Mouse (Mus musculus) cerebellum, adult 2 months (tissue): ENCODE results near the gene Trim71. TPM values are rescaled to one million over a fixed set of nuclear protein-coding genes. Genes with fewer than 3 reads are reported as not detected.

ENCODE experiments used
- DNase-seq, 2 experiments: peaks; one replicate each; pipeline ENCODE4 v3.0.0; 2021
- H3K27ac ChIP-seq: fragments of 200-500 bp; 2 replicates; pipeline ENCODE4 v1.5.1; 2012; ENCODE audit warnings: low read length, control low read depth, inconsistent platforms; ENCODE audit not compliant: insufficient read depth
- H3K27me3 ChIP-seq: fragments of 200-500 bp; 2 replicates; pipeline ENCODE4 v1.6.1; 2012; ENCODE audit warnings: inconsistent platforms, mild to moderate bottlenecking, low read length, moderate library complexity; ENCODE audit not compliant: control insufficient read depth, insufficient read depth
- H3K4me1 ChIP-seq: fragments of 200-500 bp; 2 replicates; pipeline ENCODE4 v1.6.1; 2011; ENCODE audit warnings: low read length; ENCODE audit not compliant: control insufficient read depth, insufficient read depth
- H3K4me3 ChIP-seq: fragments of 200-500 bp; replicated peaks from 2 replicates; pipeline ENCODE3; 2011; ENCODE audit warnings: mild to moderate bottlenecking, low read depth, low read length, control low read depth; ENCODE audit not compliant: insufficient read depth
- CTCF ChIP-seq: fragments of 200-500 bp; IDR thresholded peaks from 2 replicates; pipeline ENCODE4 v1.5.1; 2011; ENCODE audit warnings: low read depth, mild to moderate bottlenecking, control low read depth, low read length, moderate library complexity, borderline replicate concordance; ENCODE audit not compliant: insufficient read depth
- POLR2A ChIP-seq: fragments of 200-500 bp; IDR thresholded peaks from 2 replicates; pipeline ENCODE4 v1.6.1; 2011; ENCODE audit warnings: low read length, control low read depth, borderline replicate concordance; ENCODE audit not compliant: insufficient read depth
- WGBS: fragments of 180-500 bp; shearing (Covaris S2); methylation state at CpG from one replicate; pipeline ENCODE4 v1.1.7; 2018; 5-methylcytosine and 5-hydroxymethylcytosine counted together
- polyA plus RNA-seq: library from polyadenylated mRNA; depleted of rRNA; stranded (reverse); fragments of >200 nt; gene quantifications from 2 replicates; pipeline ENCODE4 v1.2.3, GENCODE M21; 2012

Trim71 gene
- polyA plus RNA-seq, 1 experiment, result 0.03 TPM

DNA sequence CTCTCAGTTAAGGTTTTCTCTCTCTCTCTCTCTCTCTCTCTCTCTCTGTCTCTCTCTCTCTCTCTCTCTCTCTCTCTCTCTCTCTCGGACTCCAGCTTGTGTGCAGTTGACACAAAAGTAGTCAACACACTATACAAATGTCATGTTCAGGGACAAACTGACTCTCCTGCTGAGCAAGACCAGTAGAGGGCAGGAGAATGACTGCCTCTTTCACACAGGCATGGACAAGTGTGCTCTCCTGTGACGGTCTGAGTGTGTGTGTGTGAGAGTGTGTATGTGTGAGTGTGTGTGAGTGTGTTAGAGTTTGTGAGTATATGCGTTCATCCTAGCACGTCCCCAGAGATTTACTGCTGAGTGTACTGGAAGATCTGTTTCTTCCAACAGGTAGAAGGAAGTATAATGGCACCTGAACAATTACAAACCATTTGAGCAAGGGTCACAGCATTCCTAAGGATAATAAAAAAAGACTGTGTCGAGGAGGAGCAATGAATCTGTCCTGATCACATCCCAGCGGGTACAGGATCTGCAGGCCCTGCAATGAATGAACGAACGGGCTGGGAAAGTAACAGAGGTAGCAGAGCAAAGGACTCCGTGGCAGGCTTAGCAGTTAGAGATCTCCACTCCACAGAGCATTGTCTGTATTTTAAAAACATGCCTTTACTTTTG is 45.2 kb downstream of the Trim71 start:
- Histone ChIP-seq H3K27me3 (no peaks in the 10 kb centered on the region), H3K27ac (no peak overlapping the region), H3K4me1 (no peaks in the 10 kb centered on the region), H3K4me3 (no peak overlapping the region)
- no peak for TF ChIP-seq CTCF
- TF ChIP-seq POLR2A, result no peak
- 68% methylated on average over 9 of the region's 9 CpGs for WGBS
- DNase-seq, result no peak

DNA sequence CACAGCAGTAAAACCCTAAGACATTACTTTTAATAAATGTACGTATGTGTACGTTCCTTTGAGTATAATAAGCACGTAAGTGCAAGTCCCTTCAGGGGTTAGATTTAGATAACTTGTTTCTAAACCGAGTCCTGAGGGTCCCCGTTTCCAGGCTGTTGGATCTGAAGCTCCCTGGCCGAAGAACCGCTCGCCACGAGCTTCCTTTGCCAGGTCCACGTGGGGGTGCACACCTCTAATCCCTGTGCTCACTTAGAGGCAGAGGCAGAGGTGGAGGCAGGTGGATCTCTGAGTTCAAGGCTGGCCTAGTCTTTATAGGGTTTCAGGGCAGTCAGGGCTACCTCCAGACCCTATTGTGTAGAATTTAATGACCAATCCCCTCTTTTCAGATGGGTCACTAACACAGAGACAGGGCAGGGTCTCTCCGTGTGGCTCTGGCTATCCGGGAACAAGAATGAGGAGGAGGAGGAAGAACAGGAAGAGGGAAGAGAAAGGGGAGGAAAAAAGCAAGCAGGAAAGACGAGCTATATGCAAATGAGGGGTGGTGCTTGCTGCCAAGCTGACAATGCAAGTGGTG is 46.2 kb downstream of the Trim71 start:
- Histone ChIP-seq H3K27me3 (no peaks in the 10 kb centered on the region), H3K4me3 (no peak overlapping the region), H3K27ac (no peak overlapping the region), H3K4me1 (no peaks in the 10 kb centered on the region)
- no peak for TF ChIP-seq CTCF
- 75% methylated on average over 13 of the region's 13 CpGs for WGBS
- DNase-seq, result no peak

DNA sequence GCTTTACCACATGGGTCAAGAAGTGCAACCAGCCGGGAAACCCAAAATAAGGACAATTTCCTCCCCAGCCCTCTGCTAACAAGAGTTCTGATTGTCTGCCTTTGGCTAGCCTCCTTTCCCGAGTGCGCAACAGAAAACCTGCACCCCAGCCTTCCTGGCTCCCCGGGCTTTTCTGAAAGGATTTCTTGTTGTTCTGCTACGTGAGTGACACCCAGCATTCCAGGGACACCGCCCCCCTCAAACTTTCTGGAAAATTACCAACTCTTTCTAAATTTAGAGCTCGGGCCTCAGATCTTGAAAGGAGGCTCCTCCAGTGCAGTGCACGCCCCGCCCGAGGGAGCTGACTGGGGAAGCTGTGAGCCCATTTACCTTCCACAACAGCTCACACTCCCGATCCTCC is 48.8 kb downstream of the Trim71 start, which contains the start of gene C130032M10Rik:
Gene C130032M10Rik (plus strand): TSS at position 334 of the 400 bp plus-strand sequence.
- WGBS, result 43% methylated on average over 11 of the region's 11 CpGs
- no peaks in the 10 kb centered on the region for H3K4me1 ChIP-seq
- TF ChIP-seq CTCF, result no peak
- no peak for TF ChIP-seq POLR2A
- no peak within 1 kb of the TSS for H3K4me3 ChIP-seq
- H3K27ac ChIP-seq, result no peak within 1 kb of the TSS
- no peaks in the 10 kb centered on the region for H3K27me3 ChIP-seq
- DNase-seq, result no peak

DNA sequence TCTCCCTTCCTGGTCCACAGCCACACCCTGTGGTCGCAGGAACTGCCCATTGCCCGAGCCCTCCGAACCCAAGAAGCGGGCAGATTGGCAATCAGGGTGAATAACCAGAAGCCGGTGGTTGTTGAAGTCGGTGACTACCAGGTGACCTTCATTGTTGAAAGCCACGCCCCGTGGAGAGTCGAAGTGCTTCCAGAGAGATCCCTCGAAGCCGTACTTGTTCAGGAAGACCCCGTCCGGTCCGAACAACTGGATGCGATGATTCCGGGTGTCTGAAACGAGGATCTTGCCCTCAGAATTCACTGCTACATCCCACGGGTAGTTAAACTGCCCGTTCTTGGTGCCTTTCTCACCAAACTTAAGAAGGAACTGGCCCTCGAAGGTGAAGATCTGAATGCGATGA is 51.3 kb downstream of the Trim71 start:
- 97% methylated on average over 21 of the region's 21 CpGs for WGBS
- H3K4me1 ChIP-seq, result no peaks in the 10 kb centered on the region
- no peaks in the 10 kb centered on the region; the same call in 1 of the 2 replicates for H3K27me3 ChIP-seq
- no peak overlapping the region for H3K27ac ChIP-seq
- no peak for DNase-seq
- no peak overlapping the region for H3K4me3 ChIP-seq
- TF ChIP-seq POLR2A, result no peak
- no peak for TF ChIP-seq CTCF

DNA sequence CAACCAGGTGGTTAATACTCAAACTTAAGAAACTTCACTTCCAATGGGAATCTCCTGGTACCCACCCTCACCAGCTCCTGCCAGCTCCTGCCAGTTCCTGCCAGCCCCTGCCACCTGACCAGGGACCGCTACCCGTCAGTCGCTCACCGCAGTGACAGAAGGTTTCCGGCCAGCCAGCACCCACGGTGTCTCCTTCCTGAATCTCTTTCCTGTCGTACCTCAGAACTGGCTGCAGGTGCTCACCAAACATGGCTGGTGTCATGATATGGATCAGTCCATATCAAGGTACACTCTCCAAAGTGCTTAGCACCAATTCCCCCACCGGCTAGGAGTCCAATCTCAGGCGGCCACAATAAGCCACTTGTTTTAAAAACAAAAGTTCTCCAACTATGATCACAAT is 54.4 kb downstream of the Trim71 start:
- H3K4me3 ChIP-seq, result no peak overlapping the region
- H3K4me1 ChIP-seq, result no peaks in the 10 kb centered on the region
- no peak overlapping the region for H3K27ac ChIP-seq
- WGBS, result 93% methylated on average over 9 of the region's 9 CpGs
- no peak for TF ChIP-seq CTCF
- no peak for TF ChIP-seq POLR2A
- DNase-seq, result no peak
- H3K27me3 ChIP-seq, result no peaks in the 10 kb centered on the region; the same call in 1 of the 2 replicates

DNA sequence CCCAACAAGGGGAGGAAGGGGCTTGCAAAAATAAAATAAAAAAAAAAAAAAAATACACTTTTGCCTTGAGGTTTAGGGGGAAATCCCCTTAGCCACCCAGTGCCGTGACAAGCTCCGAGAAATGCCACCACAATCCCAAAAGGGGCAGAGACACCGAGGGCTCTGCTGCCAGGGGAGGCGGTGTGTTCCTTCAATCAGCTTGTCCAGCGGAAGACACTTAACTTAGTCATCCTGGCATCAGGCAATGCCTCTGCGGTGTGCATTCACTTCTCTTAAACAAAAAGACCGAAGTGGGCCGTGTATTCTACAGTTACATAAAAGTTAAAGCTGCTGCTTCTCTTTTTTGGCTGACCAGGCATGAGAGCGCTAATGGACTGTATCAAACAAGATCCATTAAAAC is 56.7 kb downstream of the Trim71 start:
- 81% methylated on average over 9 of the region's 9 CpGs for WGBS
- Histone ChIP-seq H3K27ac (no peak overlapping the region), H3K4me3 (no peak overlapping the region), H3K4me1 (no peaks in the 10 kb centered on the region), H3K27me3 (no peaks in the 10 kb centered on the region; the same call in 1 of the 2 replicates)
- DNase-seq, result no peak
- TF ChIP-seq POLR2A (no peak), CTCF (no peak)

DNA sequence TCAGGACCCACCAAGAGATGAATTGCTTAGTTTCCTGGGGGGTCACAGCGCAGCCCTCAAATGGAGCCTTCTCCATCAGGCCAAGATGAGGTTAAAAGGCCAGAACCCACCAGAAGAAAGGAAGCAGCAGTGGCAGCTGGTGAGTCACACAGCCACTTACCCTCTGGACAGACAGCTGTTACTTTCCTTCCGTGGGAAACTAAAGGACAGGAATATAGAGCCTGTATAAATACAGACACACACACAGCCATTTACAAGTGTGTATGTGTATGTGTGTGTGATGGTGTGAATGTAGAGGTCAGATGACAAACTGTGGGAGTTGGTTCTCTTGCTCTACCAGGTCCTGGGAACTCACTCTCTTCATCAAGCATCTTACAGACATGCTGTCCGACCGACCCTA is 57.6 kb downstream of the Trim71 start:
- no peak for DNase-seq
- Histone ChIP-seq H3K4me3 (no peak overlapping the region), H3K27me3 (no peaks in the 10 kb centered on the region; the same call in 1 of the 2 replicates), H3K27ac (no peak overlapping the region), H3K4me1 (no peaks in the 10 kb centered on the region)
- no peak for TF ChIP-seq POLR2A
- TF ChIP-seq CTCF, result no peak
- WGBS, result 78% methylated on average over 4 of the region's 4 CpGs

DNA sequence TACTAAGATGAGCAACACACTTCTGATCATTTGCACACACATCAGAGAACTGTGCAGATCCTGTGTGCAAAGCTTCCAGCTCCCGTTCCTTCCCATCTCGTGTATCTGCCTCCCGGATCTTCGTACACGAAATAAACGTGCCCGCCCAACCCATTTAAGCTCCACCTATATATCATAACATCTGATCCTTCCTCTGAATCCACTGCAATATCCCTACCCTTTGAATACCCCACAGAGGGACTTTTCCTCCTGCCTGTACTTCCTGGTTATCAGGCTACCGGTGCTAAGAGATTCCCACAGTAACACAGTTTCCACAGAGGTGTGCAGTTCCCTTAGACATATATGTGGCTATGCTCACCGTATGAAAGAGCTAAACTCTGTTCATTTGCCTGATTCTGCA is 59.4 kb downstream of the Trim71 start, which contains the start of gene Ccr4:
Gene Ccr4 (minus strand): TSS at position 101 of the 400 bp plus-strand sequence.
- TF ChIP-seq CTCF, result no peak
- no peak for TF ChIP-seq POLR2A
- Histone ChIP-seq H3K4me1 (no peaks in the 10 kb centered on the region), H3K4me3 (no peak within 1 kb of the TSS), H3K27me3 (no peaks in the 10 kb centered on the region; the same call in 1 of the 2 replicates), H3K27ac (no peak within 1 kb of the TSS)
- DNase-seq, result no peak
- WGBS, result 87% methylated on average over 9 of the region's 9 CpGs
